Comparison of ENCODE assay signal across 8 mouse cellular contexts in genomic region chr6:67237977-67238376, GRCm38 (mm10). TPM values are rescaled to one million over a fixed set of nuclear protein-coding genes. Genes with fewer than 3 reads are reported as not detected.
A peak's percentile ranks its signal among the peaks of the same experiment; 100 is the strongest.
DNase-seq lines count a peak whose midpoint lies in the region; ATAC-seq lines count a peak whose summit lies in the region.

TSS of gene Serbp1 (plus strand) at chr6:67238176.

- H3K4me2 ChIP-seq in kidney, embryonic 14.5 days (replicated peaks; ENCODE audit: low read depth, low read length) = no peak within 1 kb of the TSS
- H3K4me2 ChIP-seq in hindbrain, embryonic 16.5 days (ENCODE audit: low read length) = no peak within 1 kb of the TSS
- H3K4me2 ChIP-seq in lung, embryonic 16.5 days (ENCODE audit: low read depth, low read length) = peak within 1 kb of the TSS; percentile 20; the same call in 1 of the 2 replicates

- no peak within 1 kb of the TSS for H3K27ac ChIP-seq in kidney, embryonic 14.5 days (ENCODE audit: low read depth, low read length)
- H3K27ac ChIP-seq in hindbrain, embryonic 16.5 days (ENCODE audit: low read depth, low read length) = no peak within 1 kb of the TSS
- H3K27ac ChIP-seq in lung, embryonic 16.5 days (ENCODE audit: low read length) = no peak within 1 kb of the TSS

- no peak for DNase-seq in kidney, postnatal 25 days
- DNase-seq in adrenal gland, postnatal 10 days = no peak
- no peak for DNase-seq in gastrocnemius, adult 8-10 months (ENCODE audit: low spot score in 2 of 2)
- DNase-seq in urinary bladder, postnatal 14 days (ENCODE audit: low spot score) = no peak
- DNase-seq in cerebellum, postnatal 25 days = no peak

- H3K4me1 ChIP-seq in kidney, embryonic 14.5 days (ENCODE audit: control insufficient read depth, insufficient read depth, low read length) = no peaks in the 10 kb centered on the region
- H3K4me1 ChIP-seq in hindbrain, embryonic 16.5 days (ENCODE audit: control insufficient read depth, insufficient read depth, low read depth, low read length) = no peaks in the 10 kb centered on the region
- H3K4me1 ChIP-seq in lung, embryonic 16.5 days (replicated peaks; ENCODE audit: control insufficient read depth, insufficient read depth, low read length) = peaks cover 3% of the 10 kb centered on the region; the same call in 1 of the 2 replicates

- H3K36me3 ChIP-seq in kidney, embryonic 14.5 days (ENCODE audit: control insufficient read depth, insufficient read depth, low read length) = no peaks in the 10 kb centered on the region
- H3K36me3 ChIP-seq in hindbrain, embryonic 16.5 days (ENCODE audit: control insufficient read depth, insufficient read depth, low read length) = no peaks in the 10 kb centered on the region
- H3K36me3 ChIP-seq in lung, embryonic 16.5 days (ENCODE audit: control insufficient read depth, insufficient read depth, low read length) = no peaks in the 10 kb centered on the region

- H3K9ac ChIP-seq in kidney, embryonic 14.5 days (ENCODE audit: low read depth, low read length) = no peak within 1 kb of the TSS
- H3K9ac ChIP-seq in hindbrain, embryonic 16.5 days (ENCODE audit: low read depth, low read length) = no peak within 1 kb of the TSS
- no peak within 1 kb of the TSS for H3K9ac ChIP-seq in lung, embryonic 16.5 days (ENCODE audit: low read length)

- ATAC-seq in kidney, embryonic 14.5 days (ENCODE audit: low FRiP score, low TSS enrichment) = no peak
- no peak for ATAC-seq in hindbrain, embryonic 16.5 days
- peak; percentile 34 for ATAC-seq in lung, embryonic 16.5 days (ENCODE audit: low read depth)

- WGBS in kidney, embryonic 14.5 days = 30% methylated on average over 12 of the region's 12 CpGs
- 29% methylated on average over 12 of the region's 12 CpGs for WGBS in hindbrain, embryonic 16.5 days
- 26% methylated on average over 12 of the region's 12 CpGs for WGBS in lung, embryonic 16.5 days

- H3K27me3 ChIP-seq in kidney, embryonic 14.5 days (ENCODE audit: control insufficient read depth, insufficient read depth, low read length) = no peaks in the 10 kb centered on the region
- H3K27me3 ChIP-seq in hindbrain, embryonic 16.5 days (replicated peaks; ENCODE audit: control insufficient read depth, insufficient read depth, low read length) = no peaks in the 10 kb centered on the region
- H3K27me3 ChIP-seq in lung, embryonic 16.5 days (ENCODE audit: control insufficient read depth, insufficient read depth, low read depth, low read length) = no peaks in the 10 kb centered on the region

- no peak within 1 kb of the TSS for H3K4me3 ChIP-seq in kidney, embryonic 14.5 days (ENCODE audit: low read length)
- no peak within 1 kb of the TSS for H3K4me3 ChIP-seq in hindbrain, embryonic 16.5 days (ENCODE audit: low read length)
- H3K4me3 ChIP-seq in lung, embryonic 16.5 days (ENCODE audit: low read length) = no peak within 1 kb of the TSS

- no peaks in the 10 kb centered on the region for H3K9me3 ChIP-seq in kidney, embryonic 14.5 days (ENCODE audit: control insufficient read depth, low read length)
- H3K9me3 ChIP-seq in hindbrain, embryonic 16.5 days (ENCODE audit: control insufficient read depth, low read length) = no peaks in the 10 kb centered on the region
- H3K9me3 ChIP-seq in lung, embryonic 16.5 days (ENCODE audit: control insufficient read depth, low read length) = no peaks in the 10 kb centered on the region

RNA-seq across cellular contexts. Expression of gene Serbp1, which starts in this region (rescaled TPM):
- 546 and 649 TPM in 2 replicates for polyA plus RNA-seq in kidney, embryonic 14.5 days (2014; fragmentation: Nextera tagmentation; extraction: Ambion mirVana)
- 100 to 1,000 TPM; 321 to 336 TPM for total RNA-seq in adrenal gland, postnatal 10 days (2021)
- total RNA-seq in gastrocnemius, adult 8-10 months (2022) = 100 to 1,000 TPM; 174 to 282 (median 238) TPM
- polyA plus RNA-seq in hindbrain, embryonic 16.5 days (2015; fragmentation: Nextera tagmentation; extraction: Ambion mirVana) = 277 and 281 TPM in 2 replicates
- polyA plus RNA-seq in lung, embryonic 16.5 days (2015; fragmentation: Nextera tagmentation; extraction: Ambion mirVana) = 290 and 318 TPM in 2 replicates
